Mouse (Mus musculus): ENCODE measurements around the gene Pdxk. TPM values are rescaled to one million over a fixed set of nuclear protein-coding genes. Genes with fewer than 3 reads are reported as not detected.
"Not testable (repeated sequence)": the region's sequence is repeated elsewhere in the genome, so short reads cannot be mapped to it uniquely, and the experiment has no call there.

Pdxk gene
- total RNA-seq, 2 experiments from 2014 or later: 7.1 to 8.6 TPM

GRCm38 (mm10) chr10:78418791-78419190, 46.0 kb downstream of the Pdxk start:
- no peak for DNase-seq

- DNase-seq: no peak
Measured at GRCm38 (mm10) chr10:78417888-78418287, 46.9 kb downstream of the Pdxk start.

GRCm38 (mm10) chr10:78414936-78415335, 49.8 kb downstream of the Pdxk start:
- not testable (repeated sequence) for DNase-seq

- DNase-seq: no peak
Measured at GRCm38 (mm10) chr10:78413152-78413520, 51.6 kb downstream of the Pdxk start.

GRCm38 (mm10) chr10:78412319-78413151, 52.2 kb downstream of the Pdxk start, which contains the start of gene Rrp1:
Rrp1 (minus strand) TSS chr10:78413043.
- peak; percentile 90 for DNase-seq

GRCm38 (mm10) chr10:78411851-78412250, 52.9 kb downstream of the Pdxk start:
- DNase-seq: no peak

- DNase-seq: no peak
Measured at GRCm38 (mm10) chr10:78409035-78409788, 55.6 kb downstream of the Pdxk start.

GRCm38 (mm10) chr10:78407132-78407531, 57.6 kb downstream of the Pdxk start:
- DNase-seq: no peak

- DNase-seq: no peak
Measured at GRCm38 (mm10) chr10:78406152-78406551, 58.6 kb downstream of the Pdxk start.

GRCm38 (mm10) chr10:78402301-78402922, 62.4 kb downstream of the Pdxk start:
- no peak for DNase-seq

GRCm38 (mm10) chr10:78401127-78401526, 63.6 kb downstream of the Pdxk start:
- DNase-seq: no peak

GRCm38 (mm10) chr10:78399090-78399657, 65.6 kb downstream of the Pdxk start:
- DNase-seq: no peak

GRCm38 (mm10) chr10:78396625-78396885, 68.2 kb downstream of the Pdxk start:
- DNase-seq: no peak

- peak; percentile 98 for DNase-seq
Measured at GRCm38 (mm10) chr10:78395819-78396624, 68.8 kb downstream of the Pdxk start.

- DNase-seq: no peak
Measured at GRCm38 (mm10) chr10:78395377-78395776, 69.4 kb downstream of the Pdxk start.

GRCm38 (mm10) chr10:78392072-78392471, 72.7 kb downstream of the Pdxk start:
- peak; percentile 88 for DNase-seq

GRCm38 (mm10) chr10:78390982-78391470, 73.7 kb downstream of the Pdxk start:
- DNase-seq: no peak

- no peak for DNase-seq
Measured at GRCm38 (mm10) chr10:78388216-78388980, 76.4 kb downstream of the Pdxk start.
